Mouse (Mus musculus) embryonic fibroblast, embryonic 13.5 days (primary cell): ENCODE results near the gene Rab3a. TPM values are rescaled to one million over a fixed set of nuclear protein-coding genes. Genes with fewer than 3 reads are reported as not detected.

Experiments
- H3K27ac ChIP-seq: 2 replicates; pipeline ENCODE4 v1.5.1; 2012; ENCODE audit warnings: low read length, control low read depth, inconsistent platforms; ENCODE audit not compliant: insufficient read depth
- H3K4me1 ChIP-seq: 2 replicates; pipeline ENCODE4 v1.6.1; 2011; ENCODE audit warnings: low read length; ENCODE audit not compliant: control insufficient read depth, insufficient read depth
- H3K4me3 ChIP-seq: 2 replicates; pipeline ENCODE4 v1.5.1; 2011; ENCODE audit warnings: mild to moderate bottlenecking, control low read depth, low read length; ENCODE audit not compliant: insufficient read depth
- CTCF ChIP-seq: IDR thresholded peaks from 2 replicates; pipeline ENCODE4 v1.5.1; 2011; ENCODE audit warnings: mild to moderate bottlenecking, control low read depth, low read length, moderate library complexity, borderline replicate concordance; ENCODE audit not compliant: insufficient read depth
- POLR2A ChIP-seq: IDR thresholded peaks from 2 replicates; pipeline ENCODE4 v1.6.1; 2011; ENCODE audit warnings: low read depth, mild to moderate bottlenecking, control low read depth, low read length, moderate library complexity
- polyA plus RNA-seq: library from polyadenylated mRNA; stranded (reverse); fragments of >200 nt; gene quantifications from 2 replicates; pipeline ENCODE4 v1.2.4, GENCODE M21; 2011; ENCODE audit warnings: low read depth; ENCODE audit not compliant: missing spikeins, insufficient read length

Gene Rab3a
- polyA plus RNA-seq, 1 experiment, result 8.6 TPM

GRCm38 (mm10) chr8:70797081-70798070, 42.9 kb downstream of the Rab3a start:
- TF ChIP-seq CTCF (no peak), POLR2A (no peak; the same call in 1 of the 2 replicates)
- Histone ChIP-seq H3K4me3 (peak overlapping the region; percentile 43), H3K4me1 (no peaks in the 10 kb centered on the region), H3K27ac (no peak overlapping the region)

- Histone ChIP-seq H3K4me3 (0 out of 2 replicates have a peak overlapping the region, but pooled peaks have one; percentile 43), H3K27ac (no peak overlapping the region), H3K4me1 (no peaks in the 10 kb centered on the region)
- TF ChIP-seq CTCF (no peak), POLR2A (no peak)
Observed at GRCm38 (mm10) chr8:70798281-70798680, 43.8 kb downstream of the Rab3a start.

- H3K4me3 ChIP-seq, result no peak overlapping the region
- no peak for TF ChIP-seq POLR2A
- no peak for TF ChIP-seq CTCF
Observed at GRCm38 (mm10) chr8:70800648-70801047, 46.2 kb downstream of the Rab3a start.

DNA sequence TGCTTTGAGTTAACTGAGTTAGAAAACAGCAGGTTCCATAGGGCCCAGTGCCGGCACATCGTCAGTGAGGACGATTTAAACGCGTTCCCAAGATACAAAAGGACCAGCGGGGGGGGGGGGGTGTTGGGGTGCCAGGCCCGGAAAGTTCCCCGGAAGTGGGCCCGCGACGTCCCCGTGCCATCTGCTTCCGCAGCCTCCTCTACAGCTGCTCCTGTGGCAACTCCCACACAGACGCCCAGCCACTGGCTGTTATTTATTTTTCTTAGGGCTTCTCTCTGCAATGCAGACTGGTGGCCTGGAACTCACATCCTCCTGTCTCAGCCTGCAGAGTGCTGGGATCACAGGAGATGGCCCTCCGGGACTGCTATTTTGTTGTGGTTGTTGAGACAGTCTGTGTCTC, 46.7 kb downstream of the Rab3a start:
- TF ChIP-seq POLR2A (no peak), CTCF (no peak)
- Histone ChIP-seq H3K27ac (no peak overlapping the region), H3K4me1 (no peaks in the 10 kb centered on the region), H3K4me3 (no peak overlapping the region)

More at GRCm38 (mm10) chr8:70800648-70801047, 46.2 kb downstream of the Rab3a start:
- Histone ChIP-seq H3K27ac (no peak overlapping the region), H3K4me1 (no peaks in the 10 kb centered on the region)

GRCm38 (mm10) chr8:70801830-70802229, 47.4 kb downstream of the Rab3a start:
- Histone ChIP-seq H3K27ac (no peak overlapping the region), H3K4me3 (no peak overlapping the region), H3K4me1 (no peaks in the 10 kb centered on the region)
- TF ChIP-seq CTCF (no peak), POLR2A (no peak)

- H3K27ac ChIP-seq, result no peak overlapping the region
- no peak overlapping the region for H3K4me3 ChIP-seq
- H3K4me1 ChIP-seq, result no peaks in the 10 kb centered on the region
- TF ChIP-seq CTCF (no peak), POLR2A (no peak)
Observed at GRCm38 (mm10) chr8:70802786-70803510, 48.5 kb downstream of the Rab3a start.

DNA sequence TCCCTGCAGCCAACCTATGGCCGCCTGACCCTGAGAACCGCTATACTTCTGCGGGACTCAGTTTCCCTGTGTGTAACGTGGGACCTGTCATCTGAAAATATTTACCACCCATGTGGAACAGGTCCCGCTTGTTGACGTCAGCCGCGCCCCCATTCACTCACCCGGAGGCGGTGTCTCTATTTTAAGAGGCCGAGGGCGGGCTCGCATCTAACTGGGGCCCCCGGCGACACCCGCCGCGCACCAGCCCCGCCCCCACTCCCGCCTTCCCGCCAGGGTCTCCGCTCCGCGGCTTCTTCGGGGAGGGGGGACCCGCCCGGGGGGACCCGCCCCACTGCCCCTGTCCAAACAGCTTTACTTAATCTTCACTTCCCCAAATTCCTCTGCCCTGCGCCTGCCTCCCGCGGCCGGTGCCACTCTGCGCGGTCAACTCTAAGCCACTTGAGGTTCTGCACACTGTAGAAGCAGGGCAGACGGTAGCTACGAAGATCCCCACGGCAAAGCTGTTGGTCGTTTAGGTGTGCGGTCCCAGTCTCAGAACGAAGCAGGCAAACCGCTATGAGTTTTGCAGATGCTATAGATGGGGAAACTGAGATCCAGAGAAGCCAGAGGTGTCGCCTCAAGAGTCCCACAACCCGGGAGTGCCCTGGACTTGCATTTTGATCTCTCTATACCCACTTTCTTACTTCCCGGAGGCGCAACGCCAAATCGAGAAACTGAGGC, 49.4 kb downstream of the Rab3a start:
- Histone ChIP-seq H3K4me1 (no peaks in the 10 kb centered on the region), H3K4me3 (peak overlapping the region; percentile 51), H3K27ac (no peak overlapping the region)
- no peak for TF ChIP-seq CTCF
- TF ChIP-seq POLR2A, result no peak

GRCm38 (mm10) chr8:70804481-70805206, 50.2 kb downstream of the Rab3a start, which contains the start of gene Mast3:
TSS of gene Mast3 (minus strand) at chr8:70805054.
- H3K4me3 ChIP-seq, result peak within 1 kb of the TSS; percentile 51
- H3K27ac ChIP-seq, result no peak within 1 kb of the TSS
- TF ChIP-seq POLR2A (peak; percentile 64), CTCF (no peak)
- no peaks in the 10 kb centered on the region for H3K4me1 ChIP-seq

- H3K27ac ChIP-seq, result no peak overlapping the region
- no peak overlapping the region for H3K4me3 ChIP-seq
- H3K4me1 ChIP-seq, result no peaks in the 10 kb centered on the region
- TF ChIP-seq POLR2A (no peak), CTCF (no peak)
Observed at GRCm38 (mm10) chr8:70806541-70806940, 52.1 kb downstream of the Rab3a start.
